Comparison of ENCODE assay signal across 8 mouse cellular contexts in genomic region chr10:100588932-100589388, GRCm38 (mm10). TPM values are rescaled to one million over a fixed set of nuclear protein-coding genes. Genes with fewer than 3 reads are reported as not detected.
DNase-seq lines count a peak whose midpoint lies in the region; ATAC-seq lines count a peak whose summit lies in the region.

No protein-coding gene starts in this region.

- peak overlapping the region; percentile 97 for H3K4me3 ChIP-seq in megakaryocyte, embryonic 14.5 days (replicated peaks)

- H3K27me3 ChIP-seq in megakaryocyte, embryonic 14.5 days (replicated peaks): no peaks in the 10 kb centered on the region

- peak; percentile 81 to 85 for DNase-seq in adrenal gland, adult 18-20 months (ENCODE audit: low spot score in 2 of 2)
- DNase-seq in embryo, embryonic 10.5 days (ENCODE audit: low spot score): peak; percentile 95
- DNase-seq in gastrocnemius, postnatal 14 days: peak; percentile 88
- peak; percentile 73 to 91 for DNase-seq in left cerebral cortex, adult 9 months (ENCODE audit: low spot score in 2 of 2)
- DNase-seq in right cerebral cortex, adult 2 months (ENCODE audit: low spot score in 2 of 2): peak; percentile 93 to 94
- peak; percentile 41 for DNase-seq in urinary bladder, postnatal 10 days (ENCODE audit: low spot score)

- intact Hi-C loops in gastrocnemius, postnatal 14 days (cut with DNase I; ENCODE audit: low total_unique reads): no loop called here

- H3K9me3 ChIP-seq in megakaryocyte, embryonic 14.5 days: no peaks in the 10 kb centered on the region

- H3K36me3 ChIP-seq in megakaryocyte, embryonic 14.5 days (replicated peaks; ENCODE audit: low read length): peaks cover 16% of the 10 kb centered on the region

- peaks cover 14% of the 10 kb centered on the region for H3K4me1 ChIP-seq in megakaryocyte, embryonic 14.5 days

- peak; percentile 97 for ATAC-seq in inflammation-experienced regulatory T-cells, adult 6 months

RNA-seq across cellular contexts. Expression of gene 4930430F08Rik, which starts 1.3 kb away (rescaled TPM):
- total RNA-seq in adrenal gland, adult 18-20 months (2021): 10 to 100 TPM in 1 of 2 experiments, 1 to 10 TPM in 1; 9.8 to 12.0 TPM
- total RNA-seq in gastrocnemius, postnatal 14 days (2021): 1 to 10 TPM; 5.5 to 5.9 TPM
- 10 to 100 TPM in 2 of 3 experiments, 1 to 10 TPM in 1; 9.9 to 13.7 (median 10.8) TPM for polyA plus RNA-seq in inflammation-experienced regulatory T-cells, adult 6 months (2017; shearing (Covaris generic))
- 3.3 TPM in 1 of 2 replicates, not detected in the other for polyA plus RNA-seq in megakaryocyte, embryonic 14.5 days (2012; ENCODE audit: insufficient read depth, low replicate concordance)

RNA-seq across cellular contexts. Expression of gene 1700017N19Rik, which starts 1.3 kb away (rescaled TPM):
- total RNA-seq in adrenal gland, adult 18-20 months (2021): not detected
- total RNA-seq in gastrocnemius, postnatal 14 days (2021): not detected
- not detected for polyA plus RNA-seq in inflammation-experienced regulatory T-cells, adult 6 months (2017; shearing (Covaris generic))
- polyA plus RNA-seq in megakaryocyte, embryonic 14.5 days (2012; ENCODE audit: insufficient read depth, low replicate concordance): not detected in 2 replicates

Comparison
In these comparisons a context has a peak if more than half of its experiments do, and no peak if none do; other contexts are left out.
1. Peak in every context shown above with its lines: DNase-seq, ATAC-seq and H3K4me3 ChIP-seq.
2. DNase-seq: peak in every context shown above with its lines; median percentile 95 in embryo, embryonic 10.5 days; 94 in right cerebral cortex, adult 2 months; 88 in gastrocnemius, postnatal 14 days; 83 in adrenal gland, adult 18-20 months; 82 in left cerebral cortex, adult 9 months; 41 in urinary bladder, postnatal 10 days.